Mouse (Mus musculus): ENCODE data around the gene Cmpk1. TPM values are rescaled to one million over a fixed set of nuclear protein-coding genes. Genes with fewer than 3 reads are reported as not detected.

Cmpk1 gene
- polyA plus RNA-seq, 1 experiment = 26.5 TPM

GRCm38 (mm10) chr4:114941311-114941710, 45.7 kb downstream of the Cmpk1 start:
- no peak overlapping the region for H3K27ac ChIP-seq (ENCODE audit: control insufficient read depth, insufficient read depth, low read depth, low read length, poor library complexity)
- no peak for TF ChIP-seq POLR2A (IDR thresholded peaks at IDR 0.05; ENCODE audit: borderline replicate concordance, control insufficient read depth, low read depth, low read length)
- no peak for TF ChIP-seq CTCF (IDR thresholded peaks at IDR 0.05; ENCODE audit: control insufficient read depth, insufficient read depth, low read length)
- WGBS = 87% methylated on average over 4 of the region's 4 CpGs
- no peak overlapping the region for H3K4me3 ChIP-seq (replicated peaks; ENCODE audit: control insufficient read depth, low read depth, low read length)
- H3K4me1 ChIP-seq (ENCODE audit: control insufficient read depth, insufficient read depth, low read length) = no peaks in the 10 kb centered on the region

GRCm38 (mm10) chr4:114938248-114938647, 48.8 kb downstream of the Cmpk1 start:
- H3K27ac ChIP-seq (ENCODE audit: control insufficient read depth, insufficient read depth, low read depth, low read length, poor library complexity) = no peak overlapping the region
- H3K4me1 ChIP-seq (ENCODE audit: control insufficient read depth, insufficient read depth, low read length) = no peaks in the 10 kb centered on the region
- TF ChIP-seq POLR2A (IDR thresholded peaks at IDR 0.05; ENCODE audit: borderline replicate concordance, control insufficient read depth, low read depth, low read length) (no peak), CTCF (IDR thresholded peaks at IDR 0.05; ENCODE audit: control insufficient read depth, insufficient read depth, low read length) (no peak)
- no peak overlapping the region for H3K4me3 ChIP-seq (replicated peaks; ENCODE audit: control insufficient read depth, low read depth, low read length)
- whole genome bisulfite sequencing = 81% methylated on average over 3 of the region's 3 CpGs

GRCm38 (mm10) chr4:114937459-114938047, 49.5 kb downstream of the Cmpk1 start:
- Histone ChIP-seq H3K27ac (ENCODE audit: control insufficient read depth, insufficient read depth, low read depth, low read length, poor library complexity) (no peak overlapping the region), H3K4me1 (ENCODE audit: control insufficient read depth, insufficient read depth, low read length) (no peaks in the 10 kb centered on the region), H3K4me3 (replicated peaks; ENCODE audit: control insufficient read depth, low read depth, low read length) (no peak overlapping the region)
- TF ChIP-seq CTCF (IDR thresholded peaks at IDR 0.05; ENCODE audit: control insufficient read depth, insufficient read depth, low read length) (no peak), POLR2A (IDR thresholded peaks at IDR 0.05; ENCODE audit: borderline replicate concordance, control insufficient read depth, low read depth, low read length) (no peak)
- WGBS = 78% methylated on average over 4 of the region's 4 CpGs

- Histone ChIP-seq H3K4me3 (replicated peaks; ENCODE audit: control insufficient read depth, low read depth, low read length) (no peak overlapping the region), H3K27ac (ENCODE audit: control insufficient read depth, insufficient read depth, low read depth, low read length, poor library complexity) (no peak overlapping the region)
- WGBS = 51% methylated on average over 6 of the region's 6 CpGs
Measured at GRCm38 (mm10) chr4:114934188-114934587, 52.9 kb downstream of the Cmpk1 start.

GRCm38 (mm10) chr4:114932747-114933146, 54.3 kb downstream of the Cmpk1 start:
- no peak overlapping the region for H3K27ac ChIP-seq (ENCODE audit: control insufficient read depth, insufficient read depth, low read depth, low read length, poor library complexity)
- H3K4me3 ChIP-seq (replicated peaks; ENCODE audit: control insufficient read depth, low read depth, low read length) = no peak overlapping the region
- TF ChIP-seq POLR2A (IDR thresholded peaks at IDR 0.05; ENCODE audit: borderline replicate concordance, control insufficient read depth, low read depth, low read length) = no peak
- no peak for TF ChIP-seq CTCF (IDR thresholded peaks at IDR 0.05; ENCODE audit: control insufficient read depth, insufficient read depth, low read length)
- H3K4me1 ChIP-seq (ENCODE audit: control insufficient read depth, insufficient read depth, low read length) = peaks cover 1% of the 10 kb centered on the region; the same call in 1 of the 2 replicates
- WGBS = 82% methylated on average over 4 of the region's 4 CpGs

More at GRCm38 (mm10) chr4:114934188-114934587, 52.9 kb downstream of the Cmpk1 start:
- H3K4me1 ChIP-seq (ENCODE audit: control insufficient read depth, insufficient read depth, low read length) = no peaks in the 10 kb centered on the region
- TF ChIP-seq POLR2A (IDR thresholded peaks at IDR 0.05; ENCODE audit: borderline replicate concordance, control insufficient read depth, low read depth, low read length) (no peak), CTCF (IDR thresholded peaks at IDR 0.05; ENCODE audit: control insufficient read depth, insufficient read depth, low read length) (no peak)

- WGBS = 72% methylated on average over 15 of the region's 15 CpGs
- H3K4me3 ChIP-seq (replicated peaks; ENCODE audit: control insufficient read depth, low read depth, low read length) = no peak overlapping the region
- TF ChIP-seq POLR2A (IDR thresholded peaks at IDR 0.05; ENCODE audit: borderline replicate concordance, control insufficient read depth, low read depth, low read length) = no peak
- no peak for TF ChIP-seq CTCF (IDR thresholded peaks at IDR 0.05; ENCODE audit: control insufficient read depth, insufficient read depth, low read length)
- H3K4me1 ChIP-seq (ENCODE audit: control insufficient read depth, insufficient read depth, low read length) = peaks cover 1% of the 10 kb centered on the region; the same call in 1 of the 2 replicates
- no peak overlapping the region for H3K27ac ChIP-seq (ENCODE audit: control insufficient read depth, insufficient read depth, low read depth, low read length, poor library complexity)
Measured at GRCm38 (mm10) chr4:114929155-114929554, 57.9 kb downstream of the Cmpk1 start.

- peaks cover 1% of the 10 kb centered on the region; the same call in 1 of the 2 replicates for H3K4me1 ChIP-seq (ENCODE audit: control insufficient read depth, insufficient read depth, low read length)
- H3K4me3 ChIP-seq (replicated peaks; ENCODE audit: control insufficient read depth, low read depth, low read length) = no peak within 1 kb of the TSS
- TF ChIP-seq CTCF (IDR thresholded peaks at IDR 0.05; ENCODE audit: control insufficient read depth, insufficient read depth, low read length) (no peak), POLR2A (IDR thresholded peaks at IDR 0.05; ENCODE audit: borderline replicate concordance, control insufficient read depth, low read depth, low read length) (no peak)
- H3K27ac ChIP-seq (ENCODE audit: control insufficient read depth, insufficient read depth, low read depth, low read length, poor library complexity) = no peak within 1 kb of the TSS; the same call in 1 of the 2 replicates
- WGBS = 2% methylated on average over 25 of the region's 25 CpGs
Measured at GRCm38 (mm10) chr4:114925917-114926312, 61.1 kb downstream of the Cmpk1 start, which contains the start of gene Foxe3. Gene Foxe3 (minus strand): TSS chr4:114926013.

GRCm38 (mm10) chr4:114924971-114925916, 61.8 kb downstream of the Cmpk1 start:
- no peak for TF ChIP-seq CTCF (IDR thresholded peaks at IDR 0.05; ENCODE audit: control insufficient read depth, insufficient read depth, low read length)
- H3K4me1 ChIP-seq (ENCODE audit: control insufficient read depth, insufficient read depth, low read length) = peaks cover 1% of the 10 kb centered on the region; the same call in 1 of the 2 replicates
- no peak overlapping the region for H3K4me3 ChIP-seq (replicated peaks; ENCODE audit: control insufficient read depth, low read depth, low read length)
- 1% methylated on average over 125 of the region's 125 CpGs for WGBS
- no peak overlapping the region; the same call in 1 of the 2 replicates for H3K27ac ChIP-seq (ENCODE audit: control insufficient read depth, insufficient read depth, low read depth, low read length, poor library complexity)

Data from bone marrow, adult 2 months (tissue).